8 mouse cellular contexts compared by ENCODE assay signal in genomic region chr4:147940576-147941044, GRCm38 (mm10). TPM values are rescaled to one million over a fixed set of nuclear protein-coding genes. Genes with fewer than 3 reads are reported as not detected.
DNase-seq lines count a peak whose midpoint lies in the region; ATAC-seq lines count a peak whose summit lies in the region.

2510039O18Rik (plus strand) TSS chr4:147940895.

- H3K9ac ChIP-seq in hindbrain, embryonic 16.5 days (ENCODE audit: low read depth, low read length), result peak within 1 kb of the TSS; percentile 93

- peak within 1 kb of the TSS; percentile 99 for H3K4me2 ChIP-seq in hindbrain, embryonic 16.5 days (ENCODE audit: low read length)

- H3K27me3 ChIP-seq in hindbrain, embryonic 16.5 days (replicated peaks; ENCODE audit: control insufficient read depth, insufficient read depth, low read length), result no peaks in the 10 kb centered on the region; the same call in 1 of the 2 replicates

- WGBS in hindbrain, embryonic 16.5 days, result under 1% methylated on average over 31 of the region's 35 CpGs

- no peaks in the 10 kb centered on the region for H3K9me3 ChIP-seq in hindbrain, embryonic 16.5 days (ENCODE audit: control insufficient read depth, low read length)

- peak; percentile 64 for ATAC-seq in hindbrain, embryonic 16.5 days
- peak; percentile 80 for ATAC-seq in megakaryocyte, adult 5-6 weeks (ENCODE audit: poor library complexity, severe bottlenecking)

- peak within 1 kb of the TSS; percentile 98 for H3K4me3 ChIP-seq in hindbrain, embryonic 16.5 days (ENCODE audit: low read length)

- DNase-seq in WW6 (ENCODE audit: low read depth, low spot score), result peak; percentile 77
- DNase-seq in cerebellum, postnatal 4 days (ENCODE audit: low spot score in 2 of 2), result peak; percentile 58 to 80
- DNase-seq in gastrocnemius, adult 18-20 months (ENCODE audit: low spot score), result peak; percentile 85
- DNase-seq in left cerebral cortex, adult 18-20 months (ENCODE audit: low spot score in 2 of 2), result peak; percentile 77 to 85
- DNase-seq in right cerebral cortex, adult 2 months (ENCODE audit: low spot score in 2 of 2), result peak; percentile 82 to 89
- DNase-seq in urinary bladder, postnatal 14 days (ENCODE audit: low spot score), result peak; percentile 90

- peaks cover 11% of the 10 kb centered on the region for H3K36me3 ChIP-seq in hindbrain, embryonic 16.5 days (ENCODE audit: control insufficient read depth, insufficient read depth, low read length)

- H3K4me1 ChIP-seq in hindbrain, embryonic 16.5 days (ENCODE audit: control insufficient read depth, insufficient read depth, low read depth, low read length), result peaks cover 29% of the 10 kb centered on the region

- H3K27ac ChIP-seq in hindbrain, embryonic 16.5 days (ENCODE audit: low read depth, low read length), result peak within 1 kb of the TSS; percentile 80

RNA-seq across cellular contexts. Expression of gene 2510039O18Rik, which starts in this region (rescaled TPM):
- 10 to 100 TPM; 19.2 to 19.8 TPM for total RNA-seq in gastrocnemius, adult 18-20 months (2021)
- polyA plus RNA-seq in hindbrain, embryonic 16.5 days (2015; fragmentation: Nextera tagmentation; extraction: Ambion mirVana), result 8.0 and 10.6 TPM in 2 replicates
- 10 to 100 TPM; 29.6 to 32.6 TPM for total RNA-seq in left cerebral cortex, adult 18-20 months (2021)
- total RNA-seq in megakaryocyte, adult 5-6 weeks (2015), result 39.4 and 41.4 TPM in 2 replicates
- 42.1 and 45.5 TPM in 2 replicates for total RNA-seq in megakaryocyte, adult 5-6 weeks (2017)

Comparison
In these comparisons a context has a peak if more than half of its experiments do, and no peak if none do; other contexts are left out.
1. Peak in every context shown above with its lines: DNase-seq, ATAC-seq, H3K4me3 ChIP-seq and H3K27ac ChIP-seq.